ENCODE assay signal across 19 mouse cellular contexts in genomic region chr8:128400286-128400685, GRCm38 (mm10).
"Had no signal": no experiment of that assay in that cellular context is flagged by ENCODE, and none has a peak within 500 bp of the region (broad histone marks: within the 10 kb centered on the region; RNA-seq: fewer than 3 reads in every experiment).

No protein-coding gene starts in this region.

- H3K4me1 ChIP-seq: neural tube, embryonic 12.5 days; stomach, embryonic 15.5 days had no signal

- DNase-seq: kidney, adult 18-20 months; kidney, adult 9 months; kidney, postnatal 14 days; kidney, postnatal 4 days; left cerebral cortex, postnatal 4 days; liver, embryonic 13.5 days; lung, adult 2 months; lung, postnatal 14 days; midbrain, embryonic 14.5 days; retina, postnatal 1 day; right cerebral cortex, postnatal 25 days; spleen, adult 18-20 months; thymus, adult 18-20 months; thymus, postnatal 36 days had no signal

- H3K9me3 ChIP-seq: liver, embryonic 13.5 days; neural tube, embryonic 12.5 days; neural tube, embryonic 15.5 days; stomach, embryonic 15.5 days had no signal

- H3K27me3 ChIP-seq: liver, embryonic 13.5 days; neural tube, embryonic 12.5 days; neural tube, embryonic 15.5 days; stomach, embryonic 15.5 days had no signal

- H3K4me3 ChIP-seq: liver, embryonic 13.5 days; neural tube, embryonic 12.5 days; neural tube, embryonic 15.5 days; stomach, embryonic 15.5 days had no signal

- H3K4me2 ChIP-seq: liver, embryonic 13.5 days; neural tube, embryonic 12.5 days; neural tube, embryonic 15.5 days; stomach, embryonic 15.5 days had no signal

- H3K9ac ChIP-seq: liver, embryonic 13.5 days; neural tube, embryonic 12.5 days; neural tube, embryonic 15.5 days; stomach, embryonic 15.5 days had no signal

- H3K27ac ChIP-seq: liver, embryonic 13.5 days; macrophage; neural tube, embryonic 12.5 days; neural tube, embryonic 15.5 days; stomach, embryonic 15.5 days had no signal

- ATAC-seq: intestine, embryonic 16.5 days had no signal

- H3K36me3 ChIP-seq: liver, embryonic 13.5 days; neural tube, embryonic 12.5 days; neural tube, embryonic 15.5 days; stomach, embryonic 15.5 days had no signal
